Mouse (Mus musculus) lung, postnatal 36 days (tissue): Measurements from ENCODE around the gene Slc4a1ap.
A peak's percentile ranks its signal among the peaks of the same experiment; 100 is the strongest.
"Not testable (repeated sequence)": the region's sequence is repeated elsewhere in the genome, so short reads cannot be mapped to it uniquely, and the experiment has no call there.

ENCODE experiments used
- DNase-seq: peaks from one replicate; pipeline ENCODE4 v3.0.0; 2022; ENCODE audit warnings: mixed read lengths

Gene Slc4a1ap

DNA sequence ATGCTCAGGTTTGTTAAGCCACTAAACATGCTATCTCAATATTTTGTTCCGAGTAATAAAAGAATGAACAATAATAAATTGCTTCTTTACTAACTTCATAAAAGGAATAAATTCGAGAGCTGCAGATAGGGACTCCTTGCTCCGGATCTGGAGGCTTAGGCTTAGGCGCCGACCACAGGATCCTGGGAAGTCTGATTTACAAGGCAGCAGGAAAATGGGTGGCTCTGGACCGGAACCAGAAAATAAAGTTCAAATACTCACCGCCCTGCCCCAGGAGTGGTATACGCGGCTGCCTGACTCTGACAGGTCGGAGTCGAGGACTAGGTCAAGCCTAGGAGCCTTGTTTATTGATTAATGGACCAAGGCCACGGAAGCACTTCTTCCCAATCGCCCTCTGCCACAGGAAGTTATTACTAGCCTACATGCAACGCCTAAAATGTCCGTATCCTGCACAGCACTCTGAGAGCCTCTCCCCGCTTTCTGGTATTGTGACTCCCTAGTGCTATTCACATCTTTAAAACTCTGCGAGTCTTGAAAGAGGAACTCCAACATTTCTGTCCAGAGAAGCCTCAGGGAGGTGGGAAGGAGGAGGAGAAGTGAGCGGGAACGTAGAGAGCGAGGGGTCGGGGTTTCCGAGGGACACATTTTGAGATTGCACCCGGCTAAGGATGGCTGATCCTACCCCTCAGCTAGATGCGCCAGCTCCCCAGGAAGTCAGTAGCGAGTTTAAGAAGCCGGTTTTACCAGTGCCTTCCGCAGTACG lies at the start of gene Slc4a1ap:
Gene Slc4a1ap, plus strand, starts transcription at position 642 of the 763 bp plus-strand sequence.
- peak; percentile 81 for DNase-seq

DNA sequence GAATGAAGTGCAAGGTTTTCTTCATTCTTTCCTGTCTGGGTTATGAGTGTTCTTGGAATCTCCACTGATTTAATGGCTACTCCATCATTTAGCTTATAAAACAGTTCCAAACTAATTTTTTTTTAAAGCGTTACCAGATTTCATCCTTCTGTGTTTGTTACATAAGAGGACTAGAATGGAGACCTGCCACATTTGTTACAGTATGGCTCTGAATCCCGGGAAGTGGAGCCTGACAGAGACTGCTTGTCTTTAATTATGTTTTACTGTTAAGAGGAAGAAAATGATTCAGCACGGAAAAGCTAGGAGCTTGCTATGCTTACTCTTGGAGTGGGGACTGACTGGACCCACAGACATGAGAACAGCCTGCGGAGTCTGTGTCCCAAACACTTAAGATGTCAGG lies 46.3 kb upstream of the Slc4a1ap start:
- DNase-seq: no peak

DNA sequence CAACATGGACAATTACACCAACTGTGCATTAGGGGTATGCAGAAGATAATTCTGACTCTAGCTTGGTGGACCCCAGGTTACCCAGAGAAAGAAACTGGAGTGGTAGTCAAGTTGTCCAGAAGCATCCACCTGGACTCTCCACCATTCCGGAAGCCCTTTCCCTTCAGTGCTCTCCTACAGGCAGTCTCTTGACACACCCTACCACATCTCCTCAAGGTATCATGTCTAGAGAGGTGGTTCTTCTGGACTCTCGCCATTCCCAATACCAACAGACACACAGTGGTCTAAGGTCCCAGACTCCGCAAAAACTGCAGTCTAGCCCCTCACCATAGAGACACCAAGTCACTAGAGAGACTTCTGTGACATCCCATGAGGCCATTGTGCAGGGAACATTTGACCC lies 41.4 kb upstream of the Slc4a1ap start, which contains the start of gene 4930548H24Rik:
Gene 4930548H24Rik, plus strand, starts transcription at position 301 of the 400 bp plus-strand sequence.
- DNase-seq: no peak

DNA sequence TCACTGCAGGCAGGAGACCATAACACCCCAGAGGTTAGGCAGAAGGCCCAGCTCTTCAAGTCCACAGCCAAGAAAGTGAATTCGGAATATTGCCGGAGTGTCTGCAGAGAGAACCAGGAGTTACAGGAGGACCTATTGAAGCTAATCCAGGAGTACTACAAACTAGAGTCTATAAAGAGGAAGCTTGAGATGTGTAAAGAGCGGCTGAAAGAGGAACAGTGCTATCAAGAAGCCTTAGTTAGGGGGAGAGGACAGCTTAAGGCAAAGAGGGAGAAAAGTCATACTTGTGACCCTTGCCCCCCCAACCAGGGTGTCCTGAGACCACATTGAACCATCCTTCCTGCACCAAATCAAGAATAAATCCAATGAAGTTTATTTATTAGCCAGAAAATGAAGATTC lies 38.9 kb upstream of the Slc4a1ap start:
- DNase-seq: no peak

DNA sequence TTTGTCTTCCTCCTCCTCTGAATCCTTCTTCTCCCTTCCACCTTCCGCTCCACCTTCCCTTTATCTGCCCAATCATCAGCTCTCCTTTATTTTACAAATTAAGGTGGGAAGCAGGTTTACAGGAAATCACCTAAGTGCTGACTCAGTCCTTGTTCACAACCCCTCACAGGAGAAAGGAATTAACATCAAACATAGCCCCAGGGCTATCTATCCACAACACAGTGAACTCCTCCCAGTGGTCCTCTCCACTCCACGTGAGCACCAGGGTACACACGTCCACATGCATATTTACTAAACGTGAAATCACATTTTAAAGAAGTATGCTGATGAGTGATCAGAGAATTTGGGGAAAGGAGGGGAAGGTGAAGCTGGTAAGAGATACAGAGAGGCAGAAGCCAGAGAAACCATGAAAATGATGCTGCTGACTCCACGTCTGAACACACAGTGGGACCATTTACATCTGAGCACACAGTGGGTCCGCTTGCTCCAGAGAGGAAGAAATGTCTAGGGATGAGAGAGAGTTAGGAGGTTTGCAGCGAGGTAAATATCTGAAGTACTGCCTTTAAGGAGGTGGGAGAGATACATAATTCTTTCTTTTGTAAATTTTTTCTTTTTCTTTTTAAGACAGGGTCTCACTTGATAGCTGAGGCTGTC lies 37.6 kb upstream of the Slc4a1ap start:
- DNase-seq: no peak

DNA sequence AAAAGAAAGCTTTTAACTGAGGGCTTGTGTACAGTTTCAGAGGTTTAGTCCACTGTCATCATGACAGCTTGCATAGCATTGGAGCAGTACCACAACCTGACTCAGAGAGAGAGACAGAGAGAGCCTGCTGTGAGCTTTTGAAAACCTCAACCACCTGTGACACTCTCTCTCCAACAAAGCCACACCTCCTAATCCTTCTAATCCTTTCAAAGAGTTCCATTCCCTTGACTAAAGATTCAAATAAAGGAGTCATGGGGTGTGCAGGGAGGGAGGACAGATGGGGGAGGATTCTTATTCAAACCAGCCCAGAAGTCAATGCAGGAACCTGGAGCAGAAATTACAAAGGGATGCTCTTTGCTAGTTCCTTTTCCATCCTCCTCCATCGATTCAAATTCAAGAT lies 34.8 kb upstream of the Slc4a1ap start:
- no peak for DNase-seq

DNA sequence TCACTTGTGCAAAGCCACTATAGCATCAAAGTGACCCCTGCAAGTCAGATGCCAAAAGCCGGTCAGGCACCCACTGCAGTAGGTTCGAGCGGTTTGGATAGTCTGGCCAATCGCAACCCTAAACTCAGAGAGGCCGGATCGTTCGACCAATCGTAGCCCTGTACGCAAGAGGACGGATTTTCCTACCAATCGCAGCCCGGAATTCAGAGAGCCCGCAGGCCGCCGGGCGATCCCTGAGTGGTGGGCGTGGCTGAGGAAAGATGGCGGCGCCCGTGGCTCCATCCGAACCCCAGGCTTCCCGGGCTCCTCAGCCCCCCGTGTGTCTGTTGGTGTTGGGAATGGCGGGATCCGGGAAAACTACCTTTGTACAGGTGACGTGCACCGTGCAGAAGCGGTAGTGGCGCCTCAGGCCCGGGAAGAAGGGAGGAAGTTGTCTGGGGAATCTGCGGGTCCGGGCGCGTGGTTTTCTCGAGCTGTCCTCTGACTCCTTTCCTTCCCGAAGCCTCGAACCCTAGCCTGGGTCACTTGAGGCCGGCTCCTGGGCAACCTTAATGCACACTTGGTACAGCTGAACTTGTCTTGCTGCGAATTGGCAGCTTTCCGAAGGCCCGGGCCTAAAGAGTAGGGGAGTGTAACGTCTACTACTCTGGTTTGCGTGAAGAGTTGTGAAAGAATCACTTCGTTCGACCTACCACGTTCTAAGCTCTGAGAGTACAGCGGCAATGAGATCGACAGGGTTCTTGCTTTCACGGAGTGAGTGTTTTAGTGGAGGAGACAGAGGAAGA lies 32.1 kb upstream of the Slc4a1ap start, which contains the start of gene Gpn1:
Gene Gpn1, plus strand, starts transcription at position 229 of the 785 bp plus-strand sequence.
- peak; percentile 96 for DNase-seq

DNA sequence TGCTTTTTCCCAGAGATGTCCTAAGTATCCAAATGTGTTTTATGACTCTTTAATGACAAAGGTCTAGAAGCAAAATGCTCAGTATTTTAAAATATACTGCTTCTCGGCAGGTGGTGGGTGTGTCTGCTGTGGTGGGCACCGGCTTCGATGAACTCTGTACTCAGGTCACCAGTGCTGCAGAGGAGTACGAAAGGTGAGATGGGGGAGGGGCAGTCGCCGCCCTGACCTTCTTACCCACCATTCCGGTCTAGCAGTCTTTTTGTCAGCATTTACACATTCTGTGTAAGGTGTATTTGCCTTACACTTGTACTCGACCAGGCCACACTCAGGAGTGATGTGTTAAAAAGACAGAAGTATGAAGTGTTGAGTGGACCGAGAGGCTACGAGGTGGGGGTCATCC lies 22.0 kb upstream of the Slc4a1ap start:
- no peak for DNase-seq

DNA sequence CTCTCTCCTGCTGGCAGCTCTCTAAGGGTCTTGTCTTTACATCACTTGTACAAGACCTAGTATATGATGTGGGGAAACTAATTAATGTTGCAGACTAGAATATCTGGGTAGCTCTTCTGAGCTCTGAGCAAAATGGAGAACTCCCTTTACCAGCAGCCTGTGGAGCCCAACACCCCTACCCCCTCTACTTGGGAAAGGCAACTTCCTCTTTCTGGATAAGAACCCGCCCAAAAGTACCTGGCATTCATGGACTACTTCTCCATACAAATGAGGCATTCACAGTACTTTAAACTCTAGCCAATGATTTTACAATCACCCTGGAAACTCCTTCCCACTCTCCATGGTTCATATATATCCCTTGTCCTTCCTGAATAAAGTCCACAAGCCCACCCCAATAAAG lies 14.3 kb upstream of the Slc4a1ap start:
- DNase-seq: peak; percentile 57

DNA sequence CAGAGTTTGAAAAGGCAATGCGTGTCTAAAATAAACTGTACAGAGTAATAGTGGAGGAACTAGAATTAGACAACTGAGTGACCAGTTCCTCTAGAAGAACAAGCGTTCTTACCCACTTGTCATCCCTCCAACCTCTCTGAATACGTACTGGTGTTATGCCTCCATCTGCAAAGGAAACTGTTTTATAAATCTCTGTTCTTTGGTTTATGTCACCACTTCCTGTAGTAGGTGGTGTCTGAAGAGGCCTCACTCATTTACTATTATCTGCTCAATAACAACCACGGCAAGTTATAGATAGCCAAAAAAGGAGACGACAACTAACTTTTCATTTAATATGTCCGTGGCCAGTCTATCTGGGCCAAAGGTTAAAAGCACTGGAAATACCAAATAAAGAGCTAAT lies 6.2 kb upstream of the Slc4a1ap start:
- no peak for DNase-seq

DNA sequence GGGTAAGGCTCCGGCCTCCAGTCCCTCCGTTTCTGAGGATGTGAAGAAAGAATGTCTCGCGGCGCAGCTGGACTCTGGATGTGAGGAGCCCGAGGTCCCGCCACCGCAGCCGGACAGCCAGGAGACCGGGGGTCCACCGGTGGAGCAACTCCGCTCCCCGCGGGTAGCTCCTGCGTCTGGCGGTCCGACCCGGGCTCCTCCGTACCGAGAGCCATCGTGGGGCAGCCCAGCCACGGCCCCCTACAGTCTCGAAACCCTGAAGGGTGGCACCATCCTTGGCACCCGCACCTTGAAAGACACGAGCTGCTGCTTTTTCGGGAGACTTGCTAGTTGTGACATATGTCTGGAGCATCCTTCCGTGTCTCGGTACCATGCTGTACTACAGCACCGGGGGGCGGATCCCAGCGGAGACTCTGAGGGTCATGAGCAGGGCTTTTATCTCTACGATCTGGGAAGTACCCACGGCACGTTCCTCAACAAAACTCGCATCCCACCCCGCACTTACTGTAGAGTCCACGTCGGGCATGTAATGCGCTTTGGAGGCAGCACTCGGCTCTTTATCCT lies 404 bp downstream of the Slc4a1ap start:
- no peak for DNase-seq

DNA sequence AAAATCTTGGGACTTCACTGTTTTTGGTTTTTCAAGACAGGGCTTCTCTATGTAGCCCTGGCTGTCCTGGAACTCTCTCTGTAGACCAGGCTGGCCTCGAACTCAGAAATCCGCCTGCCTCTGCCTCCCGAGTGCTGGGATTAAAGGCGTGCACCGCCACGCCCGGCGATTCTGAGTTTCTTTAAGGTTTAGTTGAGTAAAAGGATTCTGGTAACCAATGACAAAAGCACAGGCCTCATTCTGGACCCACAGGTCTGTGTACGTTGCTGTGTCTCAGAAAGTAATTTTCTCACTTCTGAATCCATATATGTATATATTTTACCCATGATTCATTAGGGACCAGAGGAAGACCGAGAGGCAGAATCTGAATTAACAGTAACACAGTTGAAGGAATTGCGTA lies 912 bp downstream of the Slc4a1ap start, which contains the start of gene Supt7l:
Gene Supt7l, minus strand, starts transcription at position 101 of the 400 bp plus-strand sequence.
- not testable (repeated sequence) for DNase-seq

DNA sequence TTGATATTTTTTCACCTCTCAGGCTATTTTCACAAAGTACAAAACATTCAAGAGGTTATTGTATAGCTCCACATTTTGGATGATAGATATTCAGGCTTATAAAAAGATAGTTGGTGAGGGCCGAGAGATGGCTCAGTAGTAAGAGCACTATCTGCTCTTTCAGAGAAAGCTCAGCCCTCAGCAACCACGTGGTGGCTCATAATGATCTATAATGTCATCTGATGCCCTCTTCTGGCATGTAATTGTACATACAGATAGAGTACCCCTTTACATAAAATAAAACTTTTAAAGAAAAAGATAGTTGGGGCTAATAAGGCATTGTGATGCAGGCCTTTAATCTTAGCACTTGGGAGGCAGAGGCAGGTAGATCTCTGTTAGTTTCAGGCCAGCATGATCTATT lies 1.8 kb downstream of the Slc4a1ap start:
- no peak for DNase-seq

DNA sequence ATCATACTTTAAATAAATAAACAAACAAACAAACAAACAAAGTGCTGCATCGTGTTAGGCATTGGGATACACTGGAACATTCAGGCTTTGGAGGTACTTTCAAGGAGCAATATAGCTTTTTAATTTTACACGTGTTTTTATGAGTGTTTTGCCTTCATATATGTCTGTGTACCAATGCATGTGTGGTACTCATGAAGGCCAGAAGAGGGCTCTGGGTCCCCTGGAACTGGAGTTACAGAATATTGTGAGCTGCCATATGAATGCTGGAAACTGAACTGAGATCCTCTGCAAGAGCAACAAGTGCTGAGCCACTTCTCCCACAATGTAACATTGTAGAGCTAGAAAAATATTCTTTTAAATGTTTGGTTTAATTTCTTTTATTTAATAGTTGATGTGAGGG lies 8.4 kb downstream of the Slc4a1ap start:
- no peak for DNase-seq

DNA sequence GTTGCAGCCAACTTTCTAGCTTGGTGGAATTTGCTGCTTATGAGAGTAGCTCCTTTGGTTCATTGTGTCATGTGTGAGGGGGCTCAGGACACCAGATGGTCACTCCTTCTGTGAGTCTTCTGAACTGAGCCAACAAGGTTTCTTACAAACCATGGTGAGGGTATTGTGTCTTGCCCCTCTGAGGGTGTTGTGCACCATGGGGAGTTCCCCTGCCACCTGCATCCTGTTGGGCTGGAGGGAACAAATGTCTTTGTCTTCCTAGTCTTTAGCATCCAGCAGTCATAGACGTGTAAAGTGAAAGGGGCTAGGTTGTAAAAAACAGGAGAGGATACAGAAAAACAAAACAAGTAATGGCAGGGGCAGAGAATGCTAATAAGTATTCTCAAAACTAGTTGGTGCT lies 32.6 kb downstream of the Slc4a1ap start:
- DNase-seq: no peak

DNA sequence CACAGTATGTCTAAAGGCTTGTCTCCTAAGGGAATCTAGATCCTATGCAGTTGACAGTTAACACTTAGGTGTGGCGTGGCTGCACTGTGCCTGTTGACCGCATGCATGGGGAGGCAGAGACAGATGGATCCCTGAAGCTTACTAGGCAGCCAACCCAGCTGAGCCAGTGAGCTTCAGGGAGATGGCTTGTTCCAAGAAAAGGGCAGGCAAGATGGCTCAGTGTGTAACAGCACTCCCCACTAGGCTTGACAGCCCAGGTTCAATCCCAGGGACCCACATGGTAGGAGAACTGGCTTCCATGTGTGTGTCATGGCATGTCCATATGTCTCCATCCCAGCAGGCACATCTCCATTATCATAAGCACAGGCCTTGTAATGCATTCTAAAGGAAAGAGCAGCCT lies 33.6 kb downstream of the Slc4a1ap start:
- DNase-seq: no peak

DNA sequence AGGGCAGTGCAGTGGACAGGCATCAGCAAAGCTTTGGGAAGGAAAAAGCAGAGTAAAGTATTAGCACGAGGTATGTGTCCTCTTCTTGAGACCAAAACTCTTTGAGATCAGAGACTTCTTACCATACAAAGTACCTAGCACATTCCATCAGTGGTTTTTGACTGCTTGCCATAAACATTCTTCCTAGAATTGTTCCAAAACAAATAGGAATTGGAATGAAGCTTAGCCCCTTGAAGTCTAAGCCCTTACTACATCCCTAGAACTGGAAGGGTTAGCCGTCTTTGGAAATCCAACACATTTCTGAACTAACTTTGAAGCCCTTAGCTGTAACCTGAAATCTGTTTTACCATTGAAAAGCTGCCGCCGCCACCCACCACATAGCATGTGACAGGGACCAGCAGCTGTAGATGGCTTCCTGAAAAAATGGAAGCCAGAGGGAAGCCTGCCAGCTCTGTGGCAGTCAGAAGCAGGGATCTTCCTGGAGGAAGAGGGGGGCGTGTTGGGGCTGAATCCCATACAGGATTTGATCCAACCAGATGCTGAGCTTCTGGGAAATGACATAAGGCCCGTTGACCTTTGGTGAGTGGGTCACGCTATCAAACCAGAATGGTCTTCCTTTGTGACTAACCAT lies 35.4 kb downstream of the Slc4a1ap start:
- DNase-seq: peak; percentile 58

DNA sequence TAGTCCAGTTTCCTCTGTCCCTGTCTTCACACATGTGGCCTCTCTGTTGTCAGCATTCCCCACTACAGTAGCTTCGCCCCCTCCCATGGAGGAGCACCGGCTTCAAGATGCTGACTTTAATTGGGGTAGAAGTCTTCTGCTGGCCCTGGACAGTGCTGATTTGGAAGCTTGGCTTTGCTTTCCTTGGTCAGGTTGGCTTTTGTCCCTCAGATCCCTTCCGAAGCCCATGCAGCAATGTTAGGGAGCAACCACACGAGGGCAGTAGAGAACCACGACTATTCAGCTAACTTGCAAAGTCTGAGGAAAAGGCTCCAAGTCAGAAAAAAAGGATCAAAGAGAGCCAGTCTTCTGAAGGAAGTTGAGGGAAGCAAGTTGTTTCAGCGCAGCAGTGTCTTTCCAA lies 36.7 kb downstream of the Slc4a1ap start:
- peak; percentile 78 for DNase-seq

DNA sequence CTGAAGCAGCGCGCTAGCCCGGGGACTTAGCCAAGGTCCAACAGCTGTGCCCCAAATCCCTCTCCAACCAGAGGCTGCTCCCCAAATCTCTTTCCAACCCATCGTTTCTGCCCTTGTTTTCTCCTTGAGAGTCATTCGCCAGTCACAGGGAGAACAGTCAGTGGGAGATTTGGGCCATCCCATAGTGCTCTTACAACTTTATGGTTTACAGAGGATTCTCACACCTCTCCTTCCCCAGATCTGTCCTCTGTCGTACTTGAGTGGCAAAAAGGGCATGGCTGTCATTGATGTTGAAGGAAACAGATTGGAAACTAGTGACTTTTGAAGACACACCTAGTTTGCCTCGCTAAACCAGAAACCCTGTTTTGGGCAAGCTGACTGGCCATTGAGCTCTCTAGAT lies 37.1 kb downstream of the Slc4a1ap start:
- no peak for DNase-seq

DNA sequence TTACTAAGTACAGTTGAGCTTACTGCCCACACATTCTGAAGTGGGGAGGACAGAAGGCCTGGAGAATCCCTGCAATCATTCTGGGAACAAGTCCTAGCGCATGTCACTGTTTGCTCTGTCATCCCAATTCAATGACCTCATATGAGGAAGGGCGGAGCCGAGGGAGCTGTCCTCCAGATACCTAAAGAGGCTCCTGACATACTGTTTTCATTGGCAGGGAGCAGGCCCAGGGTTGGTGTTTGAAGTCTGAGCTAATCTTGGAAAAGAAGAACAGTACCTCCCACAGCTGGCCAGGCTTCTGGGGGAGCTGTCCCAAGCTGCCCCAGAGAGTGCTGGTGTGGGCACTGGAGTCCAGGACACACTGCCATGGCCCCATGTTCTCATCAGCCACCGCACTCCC lies 38.2 kb downstream of the Slc4a1ap start:
- DNase-seq: peak; percentile 44

DNA sequence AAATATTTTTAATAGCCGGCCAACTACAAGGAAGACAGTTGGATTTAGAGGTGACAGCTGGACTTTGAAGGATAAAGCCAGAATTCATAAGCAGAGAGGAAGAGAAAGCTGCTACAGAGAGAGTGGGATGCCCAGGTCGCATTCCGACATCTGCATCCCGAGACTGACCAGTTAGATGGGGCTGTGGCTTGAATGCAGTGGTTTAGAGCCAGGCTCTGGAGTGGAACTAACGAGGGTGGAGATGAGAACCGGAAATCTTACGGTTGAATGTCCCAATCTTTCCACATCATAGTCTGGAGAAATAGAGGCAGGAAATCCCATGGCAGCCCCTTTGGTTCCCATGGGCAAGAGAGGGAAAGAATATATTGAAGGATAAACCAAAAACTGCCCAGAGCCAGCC lies 39.2 kb downstream of the Slc4a1ap start:
- DNase-seq: no peak

DNA sequence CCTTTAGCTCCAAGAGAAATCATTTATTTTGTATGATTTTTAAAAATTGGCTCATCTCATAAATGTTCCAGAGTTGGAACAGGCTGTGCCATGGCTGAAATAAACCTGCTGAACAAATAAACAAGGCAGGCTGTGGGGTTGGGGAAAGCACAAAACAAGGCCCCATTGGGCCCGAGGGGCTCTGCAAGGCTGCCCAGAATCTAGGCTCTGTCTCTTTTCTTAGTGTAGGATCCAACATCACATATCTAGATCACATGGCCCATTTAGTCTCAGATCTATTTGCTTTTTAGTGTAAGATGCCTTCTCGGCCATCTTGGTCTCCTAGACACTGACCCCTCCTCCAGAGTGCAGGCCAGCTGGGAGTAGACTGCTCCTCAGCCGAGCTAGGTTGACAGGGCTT lies 39.7 kb downstream of the Slc4a1ap start:
- DNase-seq: no peak
